Mouse (Mus musculus) brain, embryonic 14.5 days (tissue): ENCODE results near the gene Coa4.

Source experiments
- CTCF ChIP-seq: fragments of 200-500 bp; IDR thresholded peaks from 2 replicates; pipeline ENCODE4 v1.5.1; 2012; ENCODE audit warnings: inconsistent platforms, mild to moderate bottlenecking, moderate library complexity, borderline replicate concordance; ENCODE audit not compliant: insufficient read depth, insufficient read length; ENCODE audit errors: extremely low read depth
- POLR2A ChIP-seq: fragments of 200-500 bp; IDR thresholded peaks from 2 replicates; pipeline ENCODE4 v1.6.1; 2012; ENCODE audit warnings: mild to moderate bottlenecking, inconsistent platforms, borderline replicate concordance; ENCODE audit not compliant: poor library complexity, insufficient read depth, insufficient read length, severe bottlenecking; ENCODE audit errors: extremely low read depth

DNA sequence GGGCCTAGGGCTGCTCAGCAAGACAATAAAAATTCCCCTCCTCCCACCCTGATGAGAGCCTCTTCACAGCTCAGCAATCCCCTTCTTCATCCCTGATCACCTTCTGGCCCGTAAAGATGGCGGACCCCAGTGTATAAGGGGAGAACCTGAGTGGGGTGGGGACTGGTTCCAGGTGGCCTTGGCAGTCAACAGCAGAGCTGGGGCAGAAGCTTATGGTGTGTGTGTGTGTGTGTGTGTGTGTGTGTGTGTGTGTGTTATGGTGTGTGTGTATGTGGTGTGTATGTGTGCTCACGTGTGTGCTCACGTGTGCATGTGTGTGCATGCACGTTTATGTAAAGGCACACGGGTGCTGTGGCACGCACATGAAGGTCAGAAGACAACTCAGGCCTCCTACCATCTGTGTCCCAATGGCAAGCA, 42.4 kb upstream of the Coa4 start:
- TF ChIP-seq POLR2A (no peak), CTCF (no peak)
